Mouse (Mus musculus) kidney, adult 11 months (tissue): ENCODE measurements around the gene Aifm2.

Experiments
- DNase-seq: peaks from one replicate; pipeline ENCODE4 v3.0.0; 2022

Gene Aifm2

DNA sequence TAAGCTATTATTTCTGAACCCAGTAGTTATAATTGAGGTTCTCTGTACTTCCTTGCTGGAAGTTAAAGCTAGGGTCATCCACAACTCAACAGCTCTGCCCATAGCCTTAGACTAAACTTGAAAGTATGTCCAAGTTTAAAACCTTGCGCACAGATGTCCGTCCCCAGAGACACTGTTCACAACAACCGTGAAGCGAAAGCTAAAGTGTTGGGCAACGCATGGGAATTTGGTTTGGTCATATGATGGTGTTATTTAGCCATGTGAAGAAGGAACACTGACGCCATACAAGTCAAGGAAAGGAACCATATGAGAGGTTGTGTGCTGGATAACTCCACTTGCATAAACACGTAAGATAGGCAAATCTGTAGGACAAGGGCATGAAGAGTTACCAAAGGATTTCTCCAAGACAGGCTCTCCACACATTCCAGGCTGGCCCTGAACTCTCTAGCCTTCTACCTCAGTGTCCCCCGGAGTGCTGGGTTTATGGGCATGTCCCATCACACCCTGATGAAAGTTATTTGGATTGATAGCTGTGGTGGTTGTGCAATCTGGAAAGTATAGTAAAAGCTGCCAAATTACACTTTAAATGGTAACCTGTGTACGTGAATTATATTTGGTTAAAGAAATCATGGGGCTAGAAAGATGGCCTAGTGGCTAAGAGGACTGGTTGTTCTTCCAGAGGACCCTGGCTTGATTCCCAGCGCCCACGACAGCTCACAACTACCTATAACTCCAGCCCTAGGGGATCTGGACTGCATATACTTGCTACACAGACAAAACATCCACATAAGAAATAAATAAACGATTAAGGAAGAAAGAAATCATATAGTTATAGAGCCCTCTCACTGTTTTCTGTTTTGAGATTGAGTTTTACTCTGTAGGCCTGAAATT lies 2.6 kb downstream of the Aifm2 start:
- no peak for DNase-seq

DNA sequence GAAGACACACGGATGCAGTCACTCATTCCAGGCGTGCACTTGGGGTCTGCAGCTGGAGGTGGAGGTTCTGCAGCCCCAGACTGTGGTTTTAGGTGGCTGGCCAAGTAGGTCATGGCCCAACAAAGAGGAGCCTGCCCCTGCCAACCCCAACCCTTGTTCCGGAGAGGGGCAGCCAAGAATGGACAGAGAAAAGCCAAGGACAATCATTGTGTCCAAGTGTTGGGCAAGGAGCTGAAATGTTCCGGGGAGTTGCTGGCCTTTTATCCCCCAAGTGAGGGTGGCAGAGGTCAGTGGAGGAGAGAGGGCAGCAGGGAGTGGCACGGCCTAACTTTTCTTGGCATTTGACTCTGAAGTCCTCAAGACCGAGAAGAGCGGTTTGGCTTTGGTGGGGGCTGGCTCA lies 5.3 kb downstream of the Aifm2 start:
- DNase-seq: no peak

DNA sequence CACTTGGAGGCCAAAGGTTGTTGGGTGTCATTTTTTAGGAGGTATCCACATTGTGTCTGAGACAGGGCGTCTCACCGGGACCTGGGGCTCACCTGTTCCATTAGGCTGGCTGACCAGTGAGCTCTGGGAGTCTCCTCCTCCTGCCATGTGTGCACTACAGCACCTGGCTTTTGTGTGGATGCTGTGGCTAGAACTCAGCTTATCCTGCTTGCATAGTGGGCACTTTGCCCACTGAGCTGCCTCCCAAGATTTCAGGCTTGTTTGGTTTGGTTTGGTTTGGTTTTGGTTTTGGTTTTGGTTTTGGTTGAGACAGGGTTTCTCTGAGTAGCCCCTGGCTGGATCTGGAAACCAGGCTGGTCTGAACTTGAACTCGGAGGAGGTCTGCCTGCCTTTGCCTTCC lies 7.2 kb downstream of the Aifm2 start:
- no peak for DNase-seq

GRCm38 (mm10) chr10:61723271-61723670 lies 8.2 kb downstream of the Aifm2 start:
- DNase-seq: no peak

DNA sequence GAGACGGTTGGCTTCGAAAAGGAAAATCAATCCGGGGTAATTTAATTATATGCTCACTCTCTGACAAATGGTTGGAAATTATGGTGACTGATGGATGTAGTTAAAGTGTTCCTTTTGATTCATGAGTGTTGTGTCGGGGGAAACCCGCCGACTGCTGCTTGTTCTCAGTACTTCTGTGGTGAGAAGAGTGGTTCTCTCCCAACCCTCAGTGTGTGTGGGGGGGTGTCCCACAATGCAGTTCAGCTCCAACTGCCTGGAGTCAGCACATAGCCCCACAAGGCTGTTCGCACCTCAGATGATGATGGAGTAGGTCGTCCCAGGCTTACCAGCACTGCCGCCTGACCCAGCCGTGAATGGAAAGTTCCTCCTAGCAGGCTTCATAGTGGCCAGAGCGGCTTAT lies 14.1 kb downstream of the Aifm2 start:
- no peak for DNase-seq

- DNase-seq: no peak
Measured at GRCm38 (mm10) chr10:61730171-61730570, 15.1 kb downstream of the Aifm2 start.

DNA sequence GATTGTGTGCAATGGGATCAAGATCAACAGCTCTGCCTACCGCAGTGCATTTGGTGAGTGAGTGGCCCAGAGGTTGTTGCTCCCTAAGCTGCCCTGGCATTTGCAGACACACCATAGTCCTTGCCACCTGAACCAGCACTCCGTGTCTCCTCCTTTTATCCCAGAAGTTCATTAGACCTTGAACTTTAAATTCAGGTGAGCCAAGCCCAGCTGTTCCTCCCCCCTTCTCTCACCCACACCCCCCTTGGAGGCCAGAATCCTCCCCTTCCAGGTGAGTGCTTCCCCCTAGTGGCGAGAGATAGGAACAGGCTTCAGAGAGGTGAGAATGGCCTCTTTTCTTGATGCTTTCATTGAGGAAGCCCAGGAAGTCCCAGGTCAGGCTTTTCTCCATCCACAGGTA lies 19.3 kb downstream of the Aifm2 start:
- peak; percentile 74 for DNase-seq

- no peak for DNase-seq
Measured at GRCm38 (mm10) chr10:61736671-61737078, 21.6 kb downstream of the Aifm2 start.

DNA sequence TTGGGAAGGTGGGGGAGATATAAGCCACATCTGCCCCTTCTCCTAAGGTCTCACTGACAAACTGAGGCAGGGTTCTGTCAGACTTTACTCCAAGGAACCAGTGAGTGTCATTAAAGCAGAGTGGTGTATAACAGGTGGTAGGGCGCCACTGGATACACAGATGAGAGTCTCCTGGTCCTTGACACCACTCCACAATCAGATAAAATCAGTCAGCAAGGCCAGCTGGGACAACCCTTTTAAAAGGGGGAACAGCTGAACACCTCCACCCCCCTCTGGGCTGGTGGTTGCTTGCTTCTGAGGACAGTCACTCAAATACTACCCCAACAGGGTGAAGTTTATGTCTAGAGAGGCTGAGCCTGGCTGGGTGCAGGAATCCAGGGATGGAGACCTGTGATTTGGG lies 22.5 kb downstream of the Aifm2 start:
- no peak for DNase-seq

DNA sequence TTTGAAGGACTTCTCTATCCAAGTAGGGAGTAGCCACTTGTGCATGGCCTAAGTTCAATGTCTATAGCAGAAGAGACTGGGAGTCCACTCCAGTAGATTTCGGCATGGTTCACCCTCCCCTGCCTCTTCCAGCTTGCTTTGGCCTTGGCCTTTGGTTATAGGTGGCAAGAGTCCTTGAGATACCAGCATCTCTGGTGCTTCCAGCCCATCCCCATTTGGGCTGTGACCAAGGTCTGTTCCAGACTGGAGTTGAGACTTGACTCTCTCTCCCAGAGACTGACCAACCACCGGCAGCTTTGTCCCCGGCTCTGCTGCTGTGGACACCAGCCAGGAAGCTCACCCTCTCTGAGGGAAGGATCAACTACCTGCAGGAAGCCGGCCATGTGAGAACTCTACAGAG lies 23.1 kb downstream of the Aifm2 start:
- DNase-seq: no peak

DNA sequence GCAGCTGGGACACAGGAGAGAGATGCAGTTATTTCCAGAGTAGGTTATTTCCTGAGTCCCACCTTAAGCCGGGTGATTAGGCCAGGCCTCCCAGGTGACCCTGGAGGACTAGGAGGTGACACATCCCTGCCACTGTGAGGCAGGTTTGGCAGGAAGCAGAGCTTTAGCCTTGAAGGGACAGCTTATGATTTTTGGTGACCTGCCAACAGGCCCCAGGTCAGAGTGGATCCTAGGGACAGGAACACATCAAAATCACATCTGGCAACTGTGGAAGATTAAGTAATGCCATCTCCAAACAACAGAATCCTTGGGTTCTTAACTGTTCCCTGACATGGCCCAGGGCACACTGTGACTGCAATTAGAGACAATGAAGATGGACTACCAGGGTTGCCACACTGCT lies 26.2 kb downstream of the Aifm2 start:
- no peak for DNase-seq

DNA sequence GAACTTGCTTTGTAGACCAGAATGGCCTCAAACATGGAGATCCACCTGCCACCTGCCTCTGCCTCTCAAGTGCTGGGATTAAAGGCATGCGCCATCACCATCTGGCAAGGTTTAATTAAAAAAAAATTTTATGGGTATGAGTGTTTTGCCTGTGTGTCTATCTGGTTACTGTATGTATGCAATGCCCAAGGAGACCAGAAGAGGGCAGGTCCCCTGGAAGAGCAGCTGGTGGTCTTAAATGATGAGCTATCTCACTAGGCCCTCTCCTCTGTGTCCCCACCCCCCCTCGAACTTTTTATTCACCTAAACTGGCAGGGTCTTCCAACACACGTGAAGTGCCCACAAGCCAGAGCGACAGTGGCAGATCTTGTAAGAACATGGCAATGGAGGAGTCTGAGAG lies 26.8 kb downstream of the Aifm2 start:
- DNase-seq: no peak

- DNase-seq: no peak
Measured at GRCm38 (mm10) chr10:61742336-61742735, 27.3 kb downstream of the Aifm2 start.

- no peak for DNase-seq
Measured at GRCm38 (mm10) chr10:61745133-61745532, 30.1 kb downstream of the Aifm2 start.

DNA sequence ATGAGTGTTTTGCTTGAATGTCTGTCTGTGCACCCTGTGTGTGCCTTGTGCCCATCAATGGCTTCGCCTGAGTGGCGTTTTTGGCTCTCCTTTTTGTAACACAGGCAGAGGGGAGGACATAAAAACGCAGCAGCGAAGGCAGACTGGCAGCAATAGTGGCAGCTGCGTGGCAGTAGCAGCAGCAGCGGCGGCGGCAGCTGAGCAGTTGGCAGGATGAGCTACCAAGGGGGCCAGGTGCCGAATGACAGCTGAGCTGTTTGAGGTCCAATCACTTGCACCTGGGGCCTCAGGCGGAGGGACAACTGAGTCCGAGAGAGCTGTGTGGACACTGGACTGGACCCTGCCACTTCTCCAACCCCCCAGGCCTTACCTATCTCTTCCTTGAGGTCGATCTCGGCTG lies 32.2 kb downstream of the Aifm2 start:
- DNase-seq: no peak

- no peak for DNase-seq
Measured at GRCm38 (mm10) chr10:61750014-61750413, 35.0 kb downstream of the Aifm2 start.

GRCm38 (mm10) chr10:61751534-61752219 lies 36.6 kb downstream of the Aifm2 start:
- DNase-seq: peak; percentile 87

DNA sequence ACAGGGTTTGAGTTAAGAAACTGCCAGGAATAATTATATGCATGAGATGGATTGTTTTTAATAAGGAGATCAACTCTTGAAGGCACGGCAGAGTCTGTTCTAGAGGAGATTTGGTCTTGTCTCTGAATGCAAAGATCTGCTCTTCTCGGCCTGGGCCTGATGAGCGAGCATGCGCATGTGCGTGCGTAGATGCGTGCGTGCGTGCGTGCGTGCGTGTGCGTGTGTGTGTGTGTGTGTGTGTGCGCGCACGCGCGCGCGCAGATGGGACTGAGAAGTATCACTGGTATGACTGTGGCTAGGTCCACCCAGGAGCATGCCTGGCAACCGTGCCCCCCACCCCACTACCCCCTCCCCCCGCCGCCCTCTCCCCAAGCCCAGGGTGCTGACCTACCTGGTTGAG lies 38.0 kb downstream of the Aifm2 start:
- no peak for DNase-seq

- DNase-seq: peak; percentile 47
Measured at GRCm38 (mm10) chr10:61757022-61757421, 42.0 kb downstream of the Aifm2 start.

- DNase-seq: no peak
Measured at GRCm38 (mm10) chr10:61758904-61759303, 43.8 kb downstream of the Aifm2 start.

DNA sequence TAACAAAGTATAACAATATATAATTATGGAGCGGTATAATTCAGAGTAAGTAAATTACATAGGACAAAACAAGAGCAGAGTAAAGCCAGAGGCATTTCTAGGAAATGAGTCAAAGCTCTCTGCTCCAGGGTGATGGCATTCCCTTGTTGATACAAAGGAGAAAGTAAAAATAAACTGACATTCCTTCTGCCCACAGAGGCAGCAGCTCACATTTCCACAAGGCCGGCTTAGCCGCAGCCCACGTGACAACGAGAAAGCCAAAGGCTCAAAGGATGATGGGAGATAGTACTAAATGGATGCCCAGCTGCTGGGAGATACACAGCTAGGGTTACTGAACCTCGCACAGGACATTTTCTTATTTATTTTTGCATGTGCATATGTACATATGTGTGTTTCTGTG lies 44.8 kb downstream of the Aifm2 start:
- DNase-seq: no peak

GRCm38 (mm10) chr10:61764689-61765088 lies 49.6 kb downstream of the Aifm2 start:
- no peak for DNase-seq

DNA sequence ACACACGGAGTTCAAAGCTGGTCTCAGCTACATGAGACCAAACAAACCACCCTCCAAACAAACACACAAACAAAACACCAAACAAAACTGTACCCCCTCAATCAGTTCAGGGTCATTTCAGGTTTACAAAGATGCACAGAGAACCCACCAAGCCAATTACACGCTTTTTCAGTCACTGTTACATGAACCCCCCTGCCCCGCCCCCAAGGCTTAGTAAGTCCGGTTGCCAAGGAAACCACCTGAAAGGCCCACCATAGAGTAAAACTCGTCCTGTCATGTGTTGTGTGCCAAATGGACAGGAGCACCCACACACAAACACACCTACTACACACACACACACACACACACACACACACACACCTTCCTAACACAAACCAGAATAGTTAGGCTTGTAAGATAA lies 50.5 kb downstream of the Aifm2 start:
- DNase-seq: no peak

DNA sequence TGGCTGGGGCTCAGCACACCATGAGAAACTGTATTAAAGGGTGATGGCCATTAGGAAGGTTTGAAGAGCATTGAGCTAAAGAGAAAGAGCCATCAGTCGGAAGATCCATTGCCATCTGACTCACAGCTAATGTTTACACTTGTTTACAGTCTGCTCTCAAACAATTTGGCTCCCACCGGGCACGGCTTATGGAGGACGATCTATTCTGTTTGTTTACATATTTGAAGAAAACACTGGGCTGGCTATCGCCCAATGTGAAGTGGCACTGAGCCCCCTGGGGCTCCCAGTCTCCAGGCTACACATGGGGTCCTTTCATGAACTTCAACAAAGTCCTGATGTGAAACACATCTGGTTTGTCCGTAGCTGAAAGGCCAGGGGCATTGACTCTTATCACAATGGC lies 51.7 kb downstream of the Aifm2 start:
- DNase-seq: no peak
